Mouse (Mus musculus): ENCODE measurements around the gene Tmem135.

- TF ChIP-seq USF1 (IDR thresholded peaks at IDR 0.05; ENCODE audit: low read depth), result no peak
- no peak for TF ChIP-seq POLR2A (IDR thresholded peaks at IDR 0.05; ENCODE audit: insufficient read length, low read depth)
Measured at GRCm38 (mm10) chr7:89161610-89162378, 242.2 kb downstream of the Tmem135 start.
